Mouse (Mus musculus) liver, embryonic 15.5 days (tissue): ENCODE measurements around the gene Bbs10. TPM values are rescaled to one million over a fixed set of nuclear protein-coding genes. Genes with fewer than 3 reads are reported as not detected.

ENCODE experiments used
- ATAC-seq: fragments of 200-750 bp; cut with Nextera tagmentation; 2 replicates; pipeline ENCODE4 v1.8.0; 2017; ENCODE audit warnings: moderate number of reproducible peaks, mild to moderate bottlenecking, moderate library complexity; ENCODE audit not compliant: insufficient read depth
- H3K27ac ChIP-seq: fragments of 300-500 bp; sonication (generic); replicated peaks from 2 replicates; pipeline ENCODE4 v1.5.1; 2015; ENCODE audit warnings: mild to moderate bottlenecking, inconsistent platforms
- H3K27me3 ChIP-seq: fragments of 300-500 bp; sonication (generic); 2 replicates; pipeline ENCODE4 v1.6.1; 2015; ENCODE audit warnings: mild to moderate bottlenecking, inconsistent platforms
- H3K36me3 ChIP-seq: fragments of 300-500 bp; sonication (generic); replicated peaks from 2 replicates; pipeline ENCODE4 v1.6.1; 2015; ENCODE audit warnings: moderate library complexity, mild to moderate bottlenecking, inconsistent platforms
- H3K4me1 ChIP-seq: fragments of 300-500 bp; sonication (generic); replicated peaks from 2 replicates; pipeline ENCODE4 v1.6.1; 2015; ENCODE audit warnings: inconsistent platforms
- H3K4me2 ChIP-seq: fragments of 300-500 bp; sonication (generic); 2 replicates; pipeline ENCODE4 v1.6.1; 2015; ENCODE audit warnings: moderate library complexity, mild to moderate bottlenecking, inconsistent platforms
- H3K4me3 ChIP-seq: fragments of 300-500 bp; sonication (generic); replicated peaks from 2 replicates; pipeline ENCODE4 v1.5.1; 2015; ENCODE audit warnings: mild to moderate bottlenecking, inconsistent platforms
- H3K9ac ChIP-seq: fragments of 300-500 bp; sonication (generic); 2 replicates; pipeline ENCODE4 v1.6.1; 2015; ENCODE audit warnings: moderate library complexity, mild to moderate bottlenecking, inconsistent platforms
- H3K9me3 ChIP-seq: fragments of 300-500 bp; sonication (generic); replicated peaks from 2 replicates; pipeline ENCODE4 v1.6.1; 2016; ENCODE audit warnings: inconsistent platforms
- WGBS: fragments of 180-500 bp; shearing (Covaris S2); methylation state at CpG from one replicate; pipeline ENCODE4 v1.1.7; 2015; ENCODE audit warnings: mixed read lengths; ENCODE audit not compliant: insufficient replicate concordance; 5-methylcytosine and 5-hydroxymethylcytosine counted together
- polyA plus RNA-seq: library from polyadenylated mRNA; unstranded; fragments of >200 nt; fragmentation: Nextera tagmentation; extraction: Ambion mirVana; gene quantifications from 2 replicates; pipeline ENCODE4 v1.2.1, GENCODE M21; 2015

Gene Bbs10
- polyA plus RNA-seq, 1 experiment from 2014 or later, result 1.3 TPM

DNA sequence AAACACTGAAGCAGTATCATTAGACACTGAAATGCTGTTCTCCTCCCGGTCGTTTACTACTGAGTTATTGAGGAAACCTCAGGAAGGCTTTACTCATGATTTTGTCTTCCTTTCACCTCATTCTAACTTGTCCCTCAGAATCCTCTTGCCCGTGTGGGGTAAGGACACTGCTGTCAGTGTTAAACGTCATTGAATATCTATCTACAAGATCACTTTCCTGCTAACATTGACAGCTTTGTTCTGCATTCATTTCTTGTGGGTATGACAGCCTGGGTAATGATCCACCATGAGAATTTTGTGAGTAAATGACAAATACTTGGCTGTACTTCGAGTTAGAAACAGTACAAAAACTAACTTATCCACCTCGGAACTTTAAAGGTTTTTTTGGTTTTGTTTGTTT lies 848 bp upstream of the Bbs10 start:
- H3K4me2 ChIP-seq, result peak overlapping the region; percentile 89
- H3K9me3 ChIP-seq, result no peaks in the 10 kb centered on the region
- H3K27ac ChIP-seq, result no peak overlapping the region
- no peak overlapping the region for H3K9ac ChIP-seq
- ATAC-seq, result no peak
- 23% methylated on average over 6 of the region's 6 CpGs for WGBS
- H3K4me1 ChIP-seq, result peaks cover 23% of the 10 kb centered on the region
- peak overlapping the region; percentile 81 for H3K4me3 ChIP-seq
- no peaks in the 10 kb centered on the region for H3K27me3 ChIP-seq
- peaks cover 3% of the 10 kb centered on the region; the same call in 1 of the 2 replicates for H3K36me3 ChIP-seq

DNA sequence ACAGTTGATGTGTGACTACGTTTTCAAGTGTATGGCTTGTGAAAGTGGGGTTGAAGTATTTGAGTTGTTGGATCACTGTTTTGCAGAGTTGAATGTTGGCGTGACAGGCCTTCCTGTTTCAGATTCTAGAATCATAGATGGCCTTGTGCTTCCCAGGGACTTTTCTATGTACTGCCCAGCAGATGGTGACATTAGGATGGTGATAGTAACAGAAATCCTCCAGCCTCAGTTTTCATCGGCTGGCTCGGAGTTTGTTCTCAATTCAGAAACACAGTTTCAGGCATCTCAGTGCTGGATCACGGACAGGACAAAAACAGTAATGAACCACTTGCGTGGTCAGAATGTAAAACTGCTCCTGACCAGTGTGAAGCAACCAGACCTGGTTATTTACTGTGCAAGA lies 1.1 kb downstream of the Bbs10 start:
- Histone ChIP-seq H3K4me1 (peaks cover 23% of the 10 kb centered on the region), H3K27ac (no peak overlapping the region), H3K9ac (no peak overlapping the region), H3K9me3 (no peaks in the 10 kb centered on the region), H3K36me3 (no peaks in the 10 kb centered on the region), H3K27me3 (no peaks in the 10 kb centered on the region), H3K4me3 (no peak overlapping the region), H3K4me2 (peak overlapping the region; percentile 89; the same call in 1 of the 2 replicates)
- WGBS, result 76% methylated on average over 6 of the region's 6 CpGs
- ATAC-seq, result no peak

DNA sequence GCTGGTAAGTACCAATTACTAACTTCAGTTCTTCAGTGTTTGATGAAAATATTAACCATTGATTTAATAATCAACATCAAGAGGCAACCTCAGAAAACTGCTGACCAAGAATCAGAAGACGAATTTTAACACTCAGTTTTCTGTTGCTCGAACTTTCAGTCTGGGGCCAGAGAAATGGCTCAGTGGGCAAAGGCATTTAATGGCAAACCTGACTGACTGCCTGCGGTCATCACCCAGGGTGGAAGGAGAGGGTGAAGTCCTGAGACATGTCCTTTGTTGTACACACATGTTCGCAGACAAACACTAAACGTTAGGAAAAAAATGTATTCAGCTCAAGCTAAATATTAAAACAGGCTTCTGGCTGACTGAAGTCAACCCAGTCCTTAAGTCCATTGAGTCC lies 2.6 kb downstream of the Bbs10 start:
- Histone ChIP-seq H3K27ac (no peak overlapping the region), H3K4me2 (no peak overlapping the region), H3K27me3 (no peaks in the 10 kb centered on the region), H3K9ac (no peak overlapping the region), H3K36me3 (no peaks in the 10 kb centered on the region), H3K4me1 (peaks cover 23% of the 10 kb centered on the region), H3K4me3 (no peak overlapping the region), H3K9me3 (no peaks in the 10 kb centered on the region)
- WGBS, result 77% methylated on average over 5 of the region's 5 CpGs
- ATAC-seq, result no peak

DNA sequence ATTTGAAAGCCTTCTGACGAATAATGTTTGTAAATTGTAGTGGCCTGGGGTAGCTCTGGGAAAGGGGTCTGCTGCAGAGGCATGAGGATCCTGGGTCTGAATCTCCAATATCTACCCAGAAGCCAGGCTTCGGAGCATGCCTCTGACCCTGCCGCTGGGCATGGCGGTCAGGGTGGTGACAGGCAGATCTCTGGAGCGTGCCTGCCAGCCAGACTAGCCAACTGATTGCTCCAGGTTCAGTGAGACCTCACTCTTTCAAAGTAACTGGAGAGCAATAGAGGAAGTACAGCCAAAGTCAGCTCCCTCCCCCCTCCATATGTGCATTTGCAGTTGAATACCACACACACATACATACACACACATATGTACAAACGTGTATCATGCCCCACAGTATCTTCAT lies 4.0 kb downstream of the Bbs10 start:
- Histone ChIP-seq H3K4me3 (no peak overlapping the region), H3K9me3 (no peaks in the 10 kb centered on the region), H3K27me3 (no peaks in the 10 kb centered on the region), H3K4me1 (peaks cover 21% of the 10 kb centered on the region), H3K27ac (no peak overlapping the region), H3K9ac (no peak overlapping the region), H3K4me2 (no peak overlapping the region), H3K36me3 (no peaks in the 10 kb centered on the region)
- 72% methylated on average over 6 of the region's 6 CpGs for WGBS
- ATAC-seq, result no peak

DNA sequence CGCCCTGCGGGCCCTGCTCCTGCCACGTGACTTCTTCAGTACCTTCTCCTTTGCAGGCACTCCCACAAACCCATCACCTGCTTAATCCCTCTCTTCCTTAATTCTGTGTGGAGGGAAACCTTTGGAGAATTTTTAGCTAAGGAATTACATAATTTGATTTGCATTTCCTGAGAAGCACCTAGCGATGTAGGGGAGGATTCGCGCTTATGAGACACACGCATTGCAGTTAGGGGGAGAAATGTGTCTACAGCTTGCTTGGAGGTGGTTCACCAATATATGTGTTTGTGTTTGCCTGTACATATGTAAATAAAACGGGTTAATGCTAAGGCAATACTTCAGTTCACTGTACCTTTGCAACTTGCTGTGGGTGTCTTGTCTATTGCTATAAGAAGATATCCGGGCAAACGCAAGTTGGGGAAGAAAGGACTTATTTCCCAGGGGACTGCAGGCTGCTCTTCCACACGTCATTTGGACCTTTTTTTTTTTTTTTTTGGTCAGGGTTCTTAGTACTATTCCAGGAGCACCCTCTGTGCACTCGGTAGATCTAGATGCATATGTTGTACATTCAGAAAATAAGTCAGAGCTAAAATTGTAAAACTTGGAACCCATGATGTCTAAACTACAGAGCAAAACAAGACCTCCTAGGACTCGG lies 10.5 kb downstream of the Bbs10 start:
- WGBS, result 79% methylated on average over 13 of the region's 13 CpGs
- no peak for ATAC-seq

DNA sequence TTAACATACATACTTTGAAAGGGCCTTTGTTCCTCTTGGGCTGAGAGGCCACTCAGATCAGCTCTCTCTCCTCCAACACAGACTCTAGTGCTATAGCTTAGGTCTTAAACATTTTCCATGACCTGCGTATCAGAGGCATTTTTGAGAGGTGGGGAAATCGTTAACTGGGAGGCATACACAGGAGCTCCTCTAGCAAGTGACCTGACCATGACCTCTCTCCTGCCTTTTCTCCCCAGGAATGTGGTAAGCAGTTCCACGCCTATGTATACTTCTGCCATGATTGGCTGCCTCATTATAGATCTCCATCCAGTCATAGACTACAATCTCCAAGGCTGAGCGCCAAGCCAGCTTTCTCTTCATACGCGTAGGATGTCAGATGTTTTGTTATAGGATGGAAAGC lies 14.8 kb downstream of the Bbs10 start:
- no peaks in the 10 kb centered on the region for H3K27me3 ChIP-seq
- no peak overlapping the region for H3K4me3 ChIP-seq
- no peaks in the 10 kb centered on the region for H3K36me3 ChIP-seq
- no peak overlapping the region for H3K4me2 ChIP-seq
- no peak overlapping the region for H3K27ac ChIP-seq
- ATAC-seq, result no peak
- H3K9me3 ChIP-seq, result no peaks in the 10 kb centered on the region
- no peak overlapping the region for H3K9ac ChIP-seq
- WGBS, result 74% methylated on average over 6 of the region's 6 CpGs
- H3K4me1 ChIP-seq, result no peaks in the 10 kb centered on the region

More for the DNA sequence above, 10.5 kb downstream of the Bbs10 start:
- H3K36me3 ChIP-seq, result no peaks in the 10 kb centered on the region
- no peak overlapping the region for H3K4me3 ChIP-seq
- H3K9me3 ChIP-seq, result no peaks in the 10 kb centered on the region
- no peaks in the 10 kb centered on the region for H3K27me3 ChIP-seq
- H3K4me2 ChIP-seq, result no peak overlapping the region
- no peaks in the 10 kb centered on the region for H3K4me1 ChIP-seq
- no peak overlapping the region for H3K9ac ChIP-seq
- H3K27ac ChIP-seq, result no peak overlapping the region

DNA sequence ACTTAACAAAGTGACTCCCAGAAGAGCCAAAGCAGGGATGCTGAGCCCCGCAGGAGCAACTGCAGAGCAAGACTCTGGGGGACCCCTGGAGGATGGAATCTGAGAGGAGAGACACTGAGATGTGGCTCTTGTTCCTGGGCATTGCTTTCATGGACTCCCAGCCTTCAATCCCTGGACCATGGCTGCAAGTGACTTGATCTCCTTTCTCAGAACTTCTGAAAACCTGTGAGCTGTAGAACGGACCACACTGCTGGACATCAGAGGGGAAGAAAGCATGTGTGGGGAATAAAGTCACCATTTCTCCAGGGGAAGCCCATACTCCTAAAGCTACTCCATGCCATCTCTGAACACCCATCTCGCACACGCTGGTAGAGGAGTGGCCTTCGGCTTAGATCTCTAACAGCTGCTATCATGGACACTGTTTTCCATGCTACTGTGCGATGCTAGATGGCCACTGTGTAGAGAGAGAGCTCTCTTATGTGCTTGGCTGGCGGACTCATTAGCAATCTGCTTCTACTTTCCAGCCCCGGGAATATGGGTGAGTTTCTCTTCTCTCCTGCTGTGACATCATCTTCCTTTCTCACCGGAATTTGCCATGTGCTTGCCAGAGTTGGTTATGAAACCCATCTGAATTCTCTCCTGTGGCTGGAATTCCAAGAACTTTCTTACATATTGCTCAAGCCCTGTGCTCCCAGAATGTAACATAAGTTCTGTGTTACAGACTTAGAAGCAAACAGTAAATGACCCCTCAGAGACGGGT lies 16.3 kb downstream of the Bbs10 start:
- no peak for ATAC-seq
- WGBS, result 55% methylated on average over 10 of the region's 10 CpGs
- no peaks in the 10 kb centered on the region for H3K36me3 ChIP-seq
- H3K4me2 ChIP-seq, result no peak overlapping the region
- H3K27me3 ChIP-seq, result no peaks in the 10 kb centered on the region
- H3K9me3 ChIP-seq, result no peaks in the 10 kb centered on the region
- H3K4me3 ChIP-seq, result no peak overlapping the region
- H3K27ac ChIP-seq, result no peak overlapping the region
- no peaks in the 10 kb centered on the region for H3K4me1 ChIP-seq
- H3K9ac ChIP-seq, result no peak overlapping the region

DNA sequence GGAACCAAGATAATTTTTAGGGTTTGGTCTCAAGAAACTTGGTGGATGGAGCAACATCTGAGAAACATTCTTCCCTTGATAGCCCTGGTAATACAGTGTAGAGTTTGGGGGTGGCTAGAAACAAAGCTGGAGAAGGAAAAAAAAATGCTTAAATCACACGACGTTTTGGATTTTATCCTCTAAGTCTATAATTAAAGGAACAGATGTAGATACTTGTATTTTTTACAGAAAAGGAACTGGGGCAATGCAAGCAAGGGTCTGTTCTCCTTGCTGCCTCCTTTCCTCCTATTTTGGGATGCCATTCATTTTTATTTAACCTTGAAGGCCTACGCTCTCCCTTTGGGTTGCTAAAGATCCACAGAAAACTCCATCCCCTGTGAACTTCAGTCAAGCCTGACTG lies 17.5 kb downstream of the Bbs10 start:
- no peak for ATAC-seq
- H3K4me2 ChIP-seq, result no peak overlapping the region
- no peaks in the 10 kb centered on the region for H3K9me3 ChIP-seq
- no peak overlapping the region for H3K27ac ChIP-seq
- no peaks in the 10 kb centered on the region for H3K4me1 ChIP-seq
- 71% methylated on average over 3 of the region's 3 CpGs for whole genome bisulfite sequencing
- no peak overlapping the region for H3K4me3 ChIP-seq
- H3K27me3 ChIP-seq, result no peaks in the 10 kb centered on the region
- no peaks in the 10 kb centered on the region for H3K36me3 ChIP-seq
- no peak overlapping the region for H3K9ac ChIP-seq

DNA sequence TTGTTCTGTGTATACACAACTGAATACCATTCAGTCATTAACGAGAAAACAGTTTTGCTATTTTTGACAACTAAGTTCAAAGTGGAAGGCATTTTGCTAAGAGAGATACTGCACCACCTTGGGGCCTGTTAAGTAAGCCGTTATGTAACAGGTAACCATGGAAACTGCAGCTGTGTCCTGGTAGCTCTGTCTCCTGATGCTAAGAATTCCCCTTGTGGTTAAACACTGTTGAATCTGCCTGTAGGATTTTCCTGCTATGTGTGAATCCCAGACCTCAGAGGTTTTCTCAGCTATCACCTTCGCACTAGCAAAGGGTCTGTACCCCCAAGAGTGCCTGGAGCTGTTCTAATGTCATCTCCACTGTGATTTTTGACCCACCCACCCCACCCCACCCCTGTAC lies 19.5 kb downstream of the Bbs10 start:
- ATAC-seq, result no peak
- H3K4me1 ChIP-seq, result no peaks in the 10 kb centered on the region
- WGBS, result 56% methylated on average over 3 of the region's 3 CpGs
- H3K36me3 ChIP-seq, result no peaks in the 10 kb centered on the region
- no peak overlapping the region for H3K9ac ChIP-seq
- no peak overlapping the region for H3K4me3 ChIP-seq
- H3K9me3 ChIP-seq, result no peaks in the 10 kb centered on the region
- H3K27me3 ChIP-seq, result no peaks in the 10 kb centered on the region
- no peak overlapping the region for H3K4me2 ChIP-seq
- H3K27ac ChIP-seq, result no peak overlapping the region

DNA sequence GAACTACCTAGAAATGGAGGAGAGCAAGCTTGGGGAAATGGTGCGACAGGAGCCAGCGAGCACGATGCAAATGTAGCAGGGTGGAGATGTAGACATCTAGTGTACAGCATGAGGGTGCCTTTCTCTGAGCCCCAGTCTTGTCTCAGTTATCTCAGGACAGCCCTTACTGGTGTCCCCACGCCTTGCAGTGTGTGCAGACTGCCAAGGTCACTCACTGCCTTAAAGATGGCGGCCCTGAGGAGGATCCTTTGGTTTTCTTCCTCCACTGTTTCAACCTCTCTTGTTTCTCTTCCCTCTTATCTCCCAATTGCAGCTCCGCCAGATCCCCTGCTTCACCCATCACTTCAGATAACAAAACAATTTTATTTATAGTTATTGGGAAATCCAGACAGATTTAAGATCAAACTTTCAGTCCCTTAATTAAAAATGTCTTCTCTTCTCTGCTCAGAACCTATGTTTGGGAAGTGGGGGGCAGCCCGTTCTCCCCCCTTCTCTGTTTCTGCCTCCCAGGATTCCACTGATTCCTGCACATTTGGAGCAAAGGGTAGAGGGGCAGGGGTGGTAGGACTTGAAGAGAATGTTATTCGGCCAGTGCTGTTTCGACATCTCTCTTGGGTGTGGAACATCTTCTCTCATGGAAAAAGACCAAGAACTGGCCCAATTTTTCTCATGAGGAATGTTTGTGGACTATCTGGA lies 20.5 kb downstream of the Bbs10 start:
- no peak for ATAC-seq
- no peaks in the 10 kb centered on the region for H3K36me3 ChIP-seq
- H3K9ac ChIP-seq, result no peak overlapping the region
- H3K4me1 ChIP-seq, result no peaks in the 10 kb centered on the region
- H3K27ac ChIP-seq, result no peak overlapping the region
- H3K9me3 ChIP-seq, result no peaks in the 10 kb centered on the region
- WGBS, result 64% methylated on average over 9 of the region's 9 CpGs
- no peak overlapping the region for H3K4me2 ChIP-seq
- H3K27me3 ChIP-seq, result no peaks in the 10 kb centered on the region
- H3K4me3 ChIP-seq, result no peak overlapping the region

DNA sequence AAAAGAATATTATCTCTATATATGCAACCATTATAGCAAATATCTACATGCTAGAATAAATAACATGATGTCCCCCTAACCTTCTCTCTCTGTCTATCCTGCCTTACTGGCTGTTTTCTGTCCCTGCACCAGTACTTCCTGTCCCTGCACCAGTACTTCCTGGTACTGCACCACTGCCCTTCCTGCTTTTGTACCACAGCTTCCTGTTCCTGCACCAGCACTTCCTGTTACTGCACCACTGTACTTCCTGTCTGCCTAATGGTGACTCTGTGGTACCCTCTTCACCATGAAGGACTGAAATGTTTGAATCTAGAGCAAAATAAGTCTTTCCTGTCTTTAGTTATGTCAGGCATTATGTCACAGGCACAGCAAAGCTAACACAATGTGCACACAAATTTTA lies 22.1 kb downstream of the Bbs10 start:
- no peak overlapping the region for H3K9ac ChIP-seq
- no peaks in the 10 kb centered on the region for H3K9me3 ChIP-seq
- H3K36me3 ChIP-seq, result no peaks in the 10 kb centered on the region
- no peak overlapping the region for H3K27ac ChIP-seq
- H3K4me1 ChIP-seq, result no peaks in the 10 kb centered on the region
- H3K4me3 ChIP-seq, result no peak overlapping the region
- ATAC-seq, result no peak
- no peaks in the 10 kb centered on the region for H3K27me3 ChIP-seq
- no peak overlapping the region for H3K4me2 ChIP-seq
